Mouse (Mus musculus) liver, adult 2 months (tissue): ENCODE measurements around the gene Nectin2.

ENCODE experiments used
- CTCF ChIP-seq: fragments of 200-500 bp; IDR thresholded peaks from 2 replicates; pipeline ENCODE4 v1.5.1; 2011; ENCODE audit warnings: low read depth, low read length, control low read depth
- POLR2A ChIP-seq: fragments of 200-500 bp; IDR thresholded peaks from 2 replicates; pipeline ENCODE4 v1.6.1; 2011; ENCODE audit warnings: low read length, control low read depth; ENCODE audit not compliant: insufficient read depth; ENCODE audit errors: extremely low read depth

GRCm38 (mm10) chr7:19673083-19673699 lies 77.1 kb downstream of the Nectin2 start:
- TF ChIP-seq POLR2A (no peak), CTCF (no peak)
